Mouse (Mus musculus): Measurements from ENCODE around the gene Cul4a. TPM values are rescaled to one million over a fixed set of nuclear protein-coding genes. Genes with fewer than 3 reads are reported as not detected.

Cul4a gene
- polyA plus RNA-seq, 1 experiment, result 61.3 TPM

DNA sequence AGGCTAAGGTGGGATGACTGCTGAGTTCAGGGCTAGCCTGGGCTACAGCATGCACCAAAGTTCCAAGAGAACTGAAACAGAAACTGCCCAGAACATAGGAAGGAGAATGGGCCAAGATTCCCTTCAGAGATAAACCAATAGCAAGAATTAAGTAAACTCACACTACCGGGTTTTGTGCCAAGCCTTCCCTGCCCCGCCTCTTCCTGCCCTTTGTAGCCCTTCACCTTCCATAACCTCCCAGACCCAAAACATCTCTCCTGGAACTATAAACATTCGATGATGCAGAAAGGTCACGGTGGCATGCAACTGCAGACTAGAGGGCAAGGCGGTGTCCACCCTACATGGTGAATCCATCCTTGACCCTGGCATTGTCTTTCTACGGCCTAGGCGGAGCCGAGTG, 84.8 kb downstream of the Cul4a start:
- Histone ChIP-seq H3K4me2 (ENCODE audit: low read depth) (no peak overlapping the region), H3K79me2 (ENCODE audit: control insufficient read depth, insufficient read depth) (no peaks in the 10 kb centered on the region), H3K36me3 (ENCODE audit: control insufficient read depth, insufficient read depth) (peaks cover 3% of the 10 kb centered on the region), H3K4me3 (no peak overlapping the region), H3ac (ENCODE audit: control insufficient read depth, insufficient read length) (no peak overlapping the region), H3K27me3 (ENCODE audit: control insufficient read depth, insufficient read depth, insufficient read length) (no peaks in the 10 kb centered on the region)
- no peak for TF ChIP-seq E2F4 (IDR thresholded peaks at IDR 0.05; ENCODE audit: insufficient read depth)
- no peak for TF ChIP-seq MYOD1 (IDR thresholded peaks at IDR 0.05; ENCODE audit: control insufficient read depth in 1 of 3, insufficient read length in 2 of 3, low read depth in 2 of 3)
- no peak for TF ChIP-seq USF1 (IDR thresholded peaks at IDR 0.05; ENCODE audit: low read depth)
- no peak for TF ChIP-seq CEBPB (IDR thresholded peaks at IDR 0.05; ENCODE audit: insufficient read depth, poor library complexity, severe bottlenecking)
- no peak for TF ChIP-seq POLR2A (IDR thresholded peaks at IDR 0.05; ENCODE audit: insufficient read length, low read depth)
- no peak for TF ChIP-seq TCF3 (IDR thresholded peaks at IDR 0.05; ENCODE audit: insufficient read length, low read depth)
- no peak for TF ChIP-seq MAX (IDR thresholded peaks at IDR 0.05; ENCODE audit: low read depth)
- TF ChIP-seq MYOG (IDR thresholded peaks at IDR 0.05; ENCODE audit: control insufficient read depth in 1 of 3, insufficient read depth in 1 of 3, insufficient read length in 2 of 3, low read depth in 2 of 3), result no peak
- TF ChIP-seq SRF (IDR thresholded peaks at IDR 0.05; ENCODE audit: control insufficient read depth, insufficient read length, low read depth), result no peak
- no peak for TF ChIP-seq POLR2AphosphoS2 (IDR thresholded peaks at IDR 0.05; ENCODE audit: insufficient read length, low read depth)
- no peak for TF ChIP-seq REST (IDR thresholded peaks at IDR 0.05; ENCODE audit: insufficient read depth, insufficient read length)
- TF ChIP-seq TCF12 (IDR thresholded peaks at IDR 0.05; ENCODE audit: insufficient read depth, poor library complexity, severe bottlenecking), result no peak

GRCm38 (mm10) chr8:13194818-13195217, 89.4 kb downstream of the Cul4a start:
- Histone ChIP-seq H3K4me2 (ENCODE audit: low read depth) (no peak overlapping the region), H3K4me3 (no peak overlapping the region), H3K36me3 (ENCODE audit: control insufficient read depth, insufficient read depth) (no peaks in the 10 kb centered on the region), H3ac (ENCODE audit: control insufficient read depth, insufficient read length) (no peak overlapping the region), H3K79me2 (ENCODE audit: control insufficient read depth, insufficient read depth) (no peaks in the 10 kb centered on the region), H3K27me3 (ENCODE audit: control insufficient read depth, insufficient read depth, insufficient read length) (no peaks in the 10 kb centered on the region)
- TF ChIP-seq USF1 (IDR thresholded peaks at IDR 0.05; ENCODE audit: low read depth) (no peak), REST (IDR thresholded peaks at IDR 0.05; ENCODE audit: insufficient read depth, insufficient read length) (no peak), MYOD1 (IDR thresholded peaks at IDR 0.05; ENCODE audit: control insufficient read depth in 1 of 3, insufficient read length in 2 of 3, low read depth in 2 of 3) (no peak), CEBPB (IDR thresholded peaks at IDR 0.05; ENCODE audit: insufficient read depth, poor library complexity, severe bottlenecking) (no peak), POLR2AphosphoS2 (IDR thresholded peaks at IDR 0.05; ENCODE audit: insufficient read length, low read depth) (no peak), TCF3 (IDR thresholded peaks at IDR 0.05; ENCODE audit: insufficient read length, low read depth) (no peak), TCF12 (IDR thresholded peaks at IDR 0.05; ENCODE audit: insufficient read depth, poor library complexity, severe bottlenecking) (no peak), MYOG (IDR thresholded peaks at IDR 0.05; ENCODE audit: control insufficient read depth in 1 of 3, insufficient read depth in 1 of 3, insufficient read length in 2 of 3, low read depth in 2 of 3) (no peak), SRF (IDR thresholded peaks at IDR 0.05; ENCODE audit: control insufficient read depth, insufficient read length, low read depth) (no peak), POLR2A (IDR thresholded peaks at IDR 0.05; ENCODE audit: insufficient read length, low read depth) (no peak)

GRCm38 (mm10) chr8:13197493-13197892, 92.1 kb downstream of the Cul4a start:
- H3K27me3 ChIP-seq (ENCODE audit: control insufficient read depth, insufficient read depth, insufficient read length), result no peaks in the 10 kb centered on the region
- H3ac ChIP-seq (ENCODE audit: control insufficient read depth, insufficient read length), result no peak overlapping the region
- H3K4me3 ChIP-seq, result no peak overlapping the region
- H3K4me2 ChIP-seq (ENCODE audit: low read depth), result peak overlapping the region; percentile 27
- no peak for TF ChIP-seq TCF12 (IDR thresholded peaks at IDR 0.05; ENCODE audit: insufficient read depth, poor library complexity, severe bottlenecking)
- TF ChIP-seq POLR2A (IDR thresholded peaks at IDR 0.05; ENCODE audit: insufficient read length, low read depth), result no peak
- no peak for TF ChIP-seq MYOD1 (IDR thresholded peaks at IDR 0.05; ENCODE audit: control insufficient read depth in 1 of 3, insufficient read length in 2 of 3, low read depth in 2 of 3)
- no peak for TF ChIP-seq MYOG (IDR thresholded peaks at IDR 0.05; ENCODE audit: control insufficient read depth in 1 of 3, insufficient read depth in 1 of 3, insufficient read length in 2 of 3, low read depth in 2 of 3)
- no peak for TF ChIP-seq POLR2AphosphoS2 (IDR thresholded peaks at IDR 0.05; ENCODE audit: insufficient read length, low read depth)
- TF ChIP-seq CEBPB (IDR thresholded peaks at IDR 0.05; ENCODE audit: insufficient read depth, poor library complexity, severe bottlenecking), result no peak
- no peak for TF ChIP-seq MAX (IDR thresholded peaks at IDR 0.05; ENCODE audit: low read depth)
- no peak for TF ChIP-seq E2F4 (IDR thresholded peaks at IDR 0.05; ENCODE audit: insufficient read depth)
- TF ChIP-seq SRF (IDR thresholded peaks at IDR 0.05; ENCODE audit: control insufficient read depth, insufficient read length, low read depth), result no peak
- TF ChIP-seq USF1 (IDR thresholded peaks at IDR 0.05; ENCODE audit: low read depth), result no peak
- TF ChIP-seq TCF3 (IDR thresholded peaks at IDR 0.05; ENCODE audit: insufficient read length, low read depth), result no peak
- TF ChIP-seq REST (IDR thresholded peaks at IDR 0.05; ENCODE audit: insufficient read depth, insufficient read length), result no peak
- H3K79me2 ChIP-seq (ENCODE audit: control insufficient read depth, insufficient read depth), result peaks cover 11% of the 10 kb centered on the region
- H3K36me3 ChIP-seq (ENCODE audit: control insufficient read depth, insufficient read depth), result no peaks in the 10 kb centered on the region

Other genes with a start within 250 kb of the Cul4a start
- 1.2 TPM for gene Mcf2l, start 231.8 kb upstream of the Cul4a start, polyA plus RNA-seq (2012; fragmentation: generic; extraction: Trizol)
- gene F7, start 79.6 kb upstream of the Cul4a start, polyA plus RNA-seq (2012; fragmentation: generic; extraction: Trizol), result 0.08 TPM
- gene F10, start 68.3 kb upstream of the Cul4a start, polyA plus RNA-seq (2012; fragmentation: generic; extraction: Trizol), result not detected
- 0.55 TPM for gene Proz, start 44.7 kb upstream of the Cul4a start, polyA plus RNA-seq (2012; fragmentation: generic; extraction: Trizol)
- gene Pcid2, start 162 bp upstream of the Cul4a start, polyA plus RNA-seq (2012; fragmentation: generic; extraction: Trizol), result 19.5 TPM
- gene Lamp1, start 53.5 kb downstream of the Cul4a start, polyA plus RNA-seq (2012; fragmentation: generic; extraction: Trizol), result 531 TPM
- 34.4 TPM for gene Grtp1, start 95.0 kb downstream of the Cul4a start, polyA plus RNA-seq (2012; fragmentation: generic; extraction: Trizol)
- gene Adprhl1, start 148.5 kb downstream of the Cul4a start, polyA plus RNA-seq (2012; fragmentation: generic; extraction: Trizol), result 17.8 TPM
- 15.3 TPM for gene Dcun1d2, start 182.5 kb downstream of the Cul4a start, polyA plus RNA-seq (2012; fragmentation: generic; extraction: Trizol)
- 28.2 TPM for gene Tmco3, start 182.6 kb downstream of the Cul4a start, polyA plus RNA-seq (2012; fragmentation: generic; extraction: Trizol)
- 40.8 TPM for gene Tfdp1, start 233.1 kb downstream of the Cul4a start, polyA plus RNA-seq (2012; fragmentation: generic; extraction: Trizol)